Mouse (Mus musculus): ENCODE data around the gene Gorasp1.

Gene Gorasp1

GRCm38 (mm10) chr9:119972582-119972981 is 35.2 kb upstream of the Gorasp1 start:
- DNase-seq (ENCODE audit: low spot score): no peak

DNA sequence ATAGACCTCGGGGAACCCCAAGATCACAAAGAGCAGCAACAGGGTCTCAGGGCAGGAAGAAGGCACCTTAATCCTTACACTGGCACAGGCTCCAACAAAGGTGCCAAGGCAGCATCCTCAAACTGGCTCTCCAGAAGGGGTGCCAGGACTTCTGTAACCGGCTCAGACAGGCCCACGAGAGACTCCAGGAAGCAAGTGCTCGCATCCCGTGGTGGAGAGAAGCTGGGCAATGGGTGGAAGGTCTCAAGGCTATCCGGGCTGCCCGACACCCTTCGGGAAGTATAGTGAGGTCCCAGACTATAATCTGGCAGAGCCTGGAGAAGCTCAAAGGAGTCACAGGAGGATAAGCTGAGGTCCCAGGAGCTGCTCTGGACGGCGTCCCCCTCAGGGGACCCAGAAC is 34.8 kb upstream of the Gorasp1 start:
- DNase-seq (ENCODE audit: low spot score): no peak

- DNase-seq (ENCODE audit: low spot score): no peak
Measured at GRCm38 (mm10) chr9:119970763-119971656, 33.6 kb upstream of the Gorasp1 start.

DNA sequence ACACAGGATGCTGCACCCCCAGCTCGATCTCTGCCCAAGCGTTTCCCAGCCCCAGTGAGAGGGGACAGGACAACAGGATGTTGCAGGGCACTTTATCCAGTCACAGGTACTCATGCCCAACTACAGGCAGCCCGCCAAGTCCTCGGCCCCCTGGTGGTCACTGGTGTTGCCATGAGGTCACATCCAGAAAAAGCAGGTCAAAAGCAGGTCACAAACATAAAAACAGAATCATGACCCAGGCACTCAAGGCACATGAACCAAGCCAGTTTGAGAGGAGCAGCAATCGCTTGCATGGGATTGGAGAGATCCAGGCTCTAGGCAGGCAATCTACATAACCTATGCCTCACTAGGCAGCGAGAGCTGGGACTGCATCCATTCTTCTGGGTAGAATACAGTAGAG is 32.9 kb upstream of the Gorasp1 start:
- no peak for DNase-seq (ENCODE audit: low spot score)

- no peak for DNase-seq (ENCODE audit: low spot score)
Measured at GRCm38 (mm10) chr9:119969811-119970210, 32.4 kb upstream of the Gorasp1 start.

GRCm38 (mm10) chr9:119966221-119966910 is 29.0 kb upstream of the Gorasp1 start:
- no peak for DNase-seq (ENCODE audit: low spot score)

DNA sequence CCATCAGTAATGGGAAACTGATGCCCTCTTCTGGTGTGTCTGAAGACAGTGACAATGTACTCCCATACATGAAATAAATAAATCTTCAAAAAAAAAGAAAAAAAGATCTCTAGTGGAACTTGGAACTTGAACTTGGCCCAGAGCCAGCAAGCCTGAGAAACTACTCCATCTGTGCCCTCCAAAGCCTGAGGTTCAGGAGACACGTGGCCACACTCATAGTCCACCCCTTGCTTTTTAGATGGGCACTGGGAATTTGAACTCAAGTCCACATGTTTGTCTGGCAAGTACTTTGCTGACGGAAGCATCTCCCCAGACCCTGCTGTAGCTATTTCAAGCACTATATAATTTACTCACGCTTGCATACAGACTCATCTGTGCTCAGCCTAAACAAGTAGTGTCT is 27.8 kb upstream of the Gorasp1 start:
- no peak for DNase-seq (ENCODE audit: low spot score)

GRCm38 (mm10) chr9:119964206-119964605 is 26.8 kb upstream of the Gorasp1 start:
- DNase-seq (ENCODE audit: low spot score): no peak

DNA sequence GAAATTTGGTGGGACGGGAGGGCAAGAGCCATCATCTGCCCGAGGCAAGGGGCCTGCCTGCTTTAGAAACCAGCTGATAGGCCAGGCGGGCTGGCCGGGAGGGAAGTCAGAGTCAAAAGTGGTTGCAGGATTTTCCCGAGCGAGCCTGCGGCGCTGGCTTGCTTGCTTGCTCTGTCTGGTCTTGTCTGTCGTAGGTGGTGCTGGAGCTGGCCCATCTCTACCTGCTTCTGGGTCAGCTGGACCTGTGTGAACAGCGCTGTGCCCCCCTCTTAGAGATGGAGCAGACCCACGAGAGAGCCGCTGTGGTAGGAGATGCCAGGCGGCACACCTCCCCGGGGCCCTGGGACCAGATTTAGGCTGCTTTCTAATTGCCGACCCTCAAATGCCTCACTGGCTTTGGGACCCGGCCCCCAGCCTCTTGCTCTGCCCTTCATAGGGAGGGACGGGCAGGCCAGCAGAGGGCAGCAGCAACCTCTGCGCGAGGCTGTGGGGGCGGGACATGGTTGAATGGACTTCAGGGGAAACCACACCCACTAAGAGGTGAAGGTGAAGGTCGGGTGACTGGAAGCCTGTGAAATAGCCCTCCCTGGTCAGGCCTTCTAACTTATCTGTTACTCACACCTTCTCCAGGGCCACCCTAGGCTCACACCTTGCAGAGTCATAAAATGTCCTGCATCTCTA is 25.8 kb upstream of the Gorasp1 start:
- DNase-seq (ENCODE audit: low spot score): no peak

DNA sequence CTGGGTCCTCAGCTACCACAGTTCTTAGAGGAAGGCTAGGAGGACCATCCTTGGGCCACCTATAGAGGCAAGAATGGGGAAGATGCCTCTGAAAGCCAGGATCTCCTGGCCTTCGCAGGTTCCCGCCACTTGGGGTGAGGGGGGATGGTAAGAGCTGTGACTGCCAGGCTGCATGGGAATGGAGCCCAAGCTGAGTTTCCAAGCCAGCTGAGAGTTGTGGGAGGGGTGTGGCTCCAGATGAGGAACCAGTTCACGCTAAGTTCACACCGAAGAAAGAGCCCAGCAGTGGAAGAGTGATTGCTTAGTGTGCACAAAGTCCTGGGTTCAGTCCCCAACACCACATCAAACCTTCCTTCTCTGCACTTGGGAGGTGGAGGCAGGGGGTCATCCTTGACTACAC is 24.9 kb upstream of the Gorasp1 start:
- DNase-seq (ENCODE audit: low spot score): no peak

- no peak for DNase-seq (ENCODE audit: low spot score)
Measured at GRCm38 (mm10) chr9:119958835-119959234, 21.5 kb upstream of the Gorasp1 start.

- no peak for DNase-seq (ENCODE audit: low spot score)
Measured at GRCm38 (mm10) chr9:119951388-119951787, 14.0 kb upstream of the Gorasp1 start.

DNA sequence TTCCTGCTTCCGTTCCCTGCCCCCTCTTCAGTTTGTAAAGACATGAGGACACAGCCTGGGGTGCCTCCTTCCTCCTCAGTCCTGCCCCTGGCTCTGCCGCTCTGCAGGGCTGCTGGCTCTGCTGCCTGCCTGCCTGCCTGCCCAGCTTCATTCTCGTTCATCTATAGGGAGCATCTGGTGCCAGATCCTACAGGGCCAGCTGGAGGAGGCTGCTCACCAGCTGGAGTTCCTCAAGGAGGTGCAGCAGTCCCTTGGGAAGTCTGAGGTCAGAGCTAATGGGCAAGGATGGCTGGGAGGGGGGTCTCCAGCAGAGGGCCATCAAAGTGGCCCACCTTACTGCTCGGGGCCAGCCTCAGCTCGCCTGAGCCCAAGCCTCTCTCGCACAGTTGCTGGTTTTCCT is 13.1 kb upstream of the Gorasp1 start:
- no peak for DNase-seq (ENCODE audit: low spot score)

DNA sequence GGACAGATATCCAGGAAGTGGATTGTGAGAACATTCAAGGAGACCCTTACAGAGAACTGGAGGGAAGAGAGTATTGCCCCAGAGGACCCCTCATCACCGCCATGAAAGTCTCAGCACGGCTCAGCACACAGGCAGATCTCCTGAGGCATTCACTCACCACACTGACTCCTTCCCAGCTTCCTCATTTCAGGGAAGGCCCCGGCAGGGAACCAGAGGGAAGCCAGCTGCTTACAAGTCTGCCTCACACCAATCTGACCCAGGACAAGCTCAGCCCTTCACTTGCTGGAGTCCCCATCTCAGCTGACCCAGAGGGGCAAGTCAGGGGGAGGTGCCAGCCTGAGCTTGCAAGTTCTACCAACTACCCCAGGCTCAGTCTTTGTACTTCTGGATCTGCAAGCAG is 11.4 kb upstream of the Gorasp1 start:
- no peak for DNase-seq (ENCODE audit: low spot score)

DNA sequence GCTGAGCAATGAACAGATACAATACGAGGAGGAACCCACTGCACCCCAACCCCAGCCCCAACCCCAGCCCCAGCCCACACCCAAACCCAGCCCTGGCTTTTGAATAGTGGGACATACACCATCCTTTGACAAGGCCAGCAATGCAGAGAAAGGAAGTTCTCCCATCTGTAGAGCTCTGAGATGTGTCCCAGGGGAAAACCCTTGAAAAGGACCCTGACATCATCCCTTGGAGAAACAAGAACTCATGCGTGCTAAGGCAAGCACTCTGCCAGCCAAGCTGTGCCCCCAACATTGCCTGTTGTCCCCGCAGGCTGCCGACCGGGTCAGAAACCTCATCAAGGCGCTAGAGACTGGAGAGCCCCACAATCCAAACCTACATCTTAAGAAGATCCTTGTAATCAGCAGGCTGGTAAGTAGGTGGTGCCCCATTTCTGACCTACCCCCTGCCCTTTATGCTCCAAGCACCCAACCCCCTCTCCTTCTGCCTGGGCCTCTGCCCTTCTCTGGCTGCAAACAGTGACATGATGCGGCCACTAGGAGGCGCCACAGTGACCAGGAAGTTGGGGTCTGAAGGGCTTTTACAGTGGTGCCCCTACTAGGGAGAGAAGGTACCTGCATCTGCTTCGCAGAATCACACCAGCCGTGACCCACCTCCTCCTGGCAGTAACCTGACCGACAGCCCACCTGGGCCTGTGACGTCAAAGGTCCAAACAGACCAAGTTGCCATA is 8.0 kb upstream of the Gorasp1 start:
- no peak for DNase-seq (ENCODE audit: low spot score)

DNA sequence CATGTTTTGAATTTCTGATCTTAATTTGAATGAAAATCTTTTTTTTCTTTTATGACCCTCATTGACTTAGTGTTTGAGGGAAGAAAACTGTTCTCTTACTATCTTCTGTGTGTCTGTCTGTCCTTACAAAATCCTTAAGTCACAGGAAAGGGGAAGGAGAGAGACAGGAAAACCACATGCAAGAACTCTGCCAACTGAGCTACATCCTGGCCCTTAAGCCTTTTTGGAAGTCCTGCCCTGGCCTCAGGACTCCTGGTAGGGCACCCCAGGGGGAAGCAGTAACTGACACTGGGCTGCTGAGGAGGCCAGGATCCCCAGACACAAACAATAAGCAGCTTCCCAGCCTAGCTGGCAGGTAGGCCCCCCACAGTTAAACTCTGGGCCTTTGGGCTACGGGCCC is 6.0 kb upstream of the Gorasp1 start:
- no peak for DNase-seq (ENCODE audit: low spot score)

DNA sequence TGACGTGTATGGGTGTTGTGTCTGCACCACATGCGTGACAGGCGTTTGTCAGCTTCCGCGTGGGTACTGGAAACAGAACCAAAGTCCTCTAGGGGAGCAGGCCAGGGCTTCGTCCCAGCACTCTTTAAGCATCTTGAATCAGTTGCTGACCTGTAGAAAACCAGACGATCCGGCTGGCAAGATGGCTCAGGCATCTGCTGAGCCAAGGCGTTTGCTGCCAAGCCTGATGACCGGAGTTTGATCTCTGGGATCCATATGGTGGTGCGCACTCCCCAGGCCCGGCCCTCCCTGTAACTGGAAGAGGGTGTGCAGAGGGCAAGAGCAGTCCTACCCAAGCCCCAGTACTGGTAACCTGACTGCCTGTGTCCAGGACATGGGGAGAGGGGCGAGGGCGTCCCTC is 4.5 kb upstream of the Gorasp1 start:
- DNase-seq (ENCODE audit: low spot score): no peak

- DNase-seq (ENCODE audit: low spot score): no peak
Measured at GRCm38 (mm10) chr9:119941407-119941806, 4.0 kb upstream of the Gorasp1 start.

DNA sequence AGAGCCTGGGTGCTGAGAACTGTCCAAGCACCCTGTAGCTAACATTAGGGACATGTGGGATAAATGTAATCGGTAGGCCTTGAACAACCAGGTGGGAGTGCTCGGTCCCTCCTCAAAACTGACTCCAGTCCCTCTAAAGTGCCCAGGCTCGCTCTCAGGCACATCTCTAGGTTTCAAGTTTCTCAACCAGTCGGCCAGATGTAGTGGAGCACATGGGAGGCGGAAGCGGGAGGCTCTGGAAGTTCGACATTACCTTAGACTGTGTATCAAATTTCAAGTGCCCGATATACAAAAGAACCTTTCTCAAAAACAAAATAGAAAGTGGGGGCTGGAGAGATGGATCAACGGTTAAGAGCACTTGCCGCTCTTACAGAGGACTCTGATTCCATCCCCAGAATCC is 2.3 kb upstream of the Gorasp1 start:
- no peak for DNase-seq (ENCODE audit: low spot score)

- no peak for DNase-seq (ENCODE audit: low spot score)
Measured at GRCm38 (mm10) chr9:119938496-119938895, 1.1 kb upstream of the Gorasp1 start.

GRCm38 (mm10) chr9:119933675-119934074 is 3.7 kb downstream of the Gorasp1 start:
- DNase-seq (ENCODE audit: low spot score): no peak

GRCm38 (mm10) chr9:119932358-119932757 is 5.0 kb downstream of the Gorasp1 start:
- no peak for DNase-seq (ENCODE audit: low spot score)
